Mouse (Mus musculus) adrenal gland, postnatal 10 days (tissue): ENCODE measurements around the gene Olfr1231. TPM values are rescaled to one million over a fixed set of nuclear protein-coding genes. Genes with fewer than 3 reads are reported as not detected.

Source experiments
- DNase-seq: peaks from one replicate; pipeline ENCODE4 v3.0.0; 2021; ENCODE audit warnings: mixed read lengths
- long read RNA-seq, 2 experiments: library from polyadenylated mRNA; stranded (forward); transcript quantifications; one replicate each; pipeline ENCODE4 v2.0.0; 2021
- total RNA-seq, 2 experiments: library from RNA; stranded (reverse); gene quantifications; 2 replicates each; pipeline ENCODE4 v1.2.3; 2021

The Olfr1231 gene
- total RNA-seq, result not detected
- long read RNA-seq, experiment 1, result 0 reads
- long read RNA-seq, experiment 2, result 0 reads

- DNase-seq, result no peak
Measured at GRCm38 (mm10) chr2:89306974-89307373, at the start of gene Olfr1231. Gene Olfr1231, minus strand, starts transcription at chr2:89307074.

GRCm38 (mm10) chr2:89342298-89342697, 35.4 kb upstream of the Olfr1231 start, which contains the start of gene Olfr1233:
Gene Olfr1233, minus strand, starts transcription at chr2:89342398.
- DNase-seq, result no peak

- DNase-seq, result no peak
Measured at GRCm38 (mm10) chr2:89329575-89329974, 22.7 kb upstream of the Olfr1231 start, which contains the start of gene Olfr1232. Gene Olfr1232, minus strand, starts transcription at chr2:89329675.

- no peak for DNase-seq
Measured at GRCm38 (mm10) chr2:89297168-89297567, 9.7 kb downstream of the Olfr1231 start, which contains the start of gene Olfr1230. Gene Olfr1230, minus strand, starts transcription at chr2:89297268.

GRCm38 (mm10) chr2:89287914-89288313, 19.0 kb downstream of the Olfr1231 start, which contains the start of gene Olfr1229:
Gene Olfr1229, minus strand, starts transcription at chr2:89288014.
- DNase-seq, result no peak

- no peak for DNase-seq
Measured at GRCm38 (mm10) chr2:89253962-89254361, 52.9 kb downstream of the Olfr1231 start, which contains the start of gene Olfr1228. Gene Olfr1228, minus strand, starts transcription at chr2:89254062.

Other genes starting within 250 kb of the Olfr1231 start
- gene Olfr1218, start 245.9 kb downstream of the Olfr1231 start, total RNA-seq, result not detected
- gene Olfr1219, start 223.6 kb downstream of the Olfr1231 start, total RNA-seq, result not detected
- not detected for gene Olfr1220, start 200.2 kb downstream of the Olfr1231 start, total RNA-seq
- gene Olfr1221, start 189.8 kb downstream of the Olfr1231 start, total RNA-seq, result not detected
- not detected for gene Olfr1222, start 174.0 kb downstream of the Olfr1231 start, total RNA-seq
- not detected for gene Olfr1223, start 155.5 kb downstream of the Olfr1231 start, total RNA-seq
- not detected for gene Olfr1224-ps1, start 143.0 kb downstream of the Olfr1231 start, total RNA-seq
- not detected for gene Olfr1225, start 132.4 kb downstream of the Olfr1231 start, total RNA-seq
- not detected for gene Olfr1226, start 107.0 kb downstream of the Olfr1231 start, total RNA-seq
- not detected for gene Olfr1228, start 53.0 kb downstream of the Olfr1231 start, total RNA-seq
- gene Olfr1229, start 19.1 kb downstream of the Olfr1231 start, total RNA-seq, result not detected
- not detected for gene Olfr1230, start 9.8 kb downstream of the Olfr1231 start, total RNA-seq
- not detected for gene Olfr1232, start 22.6 kb upstream of the Olfr1231 start, total RNA-seq
- gene Olfr1233, start 35.3 kb upstream of the Olfr1231 start, total RNA-seq, result not detected
- not detected for gene Olfr1234, start 57.8 kb upstream of the Olfr1231 start, total RNA-seq
- gene Olfr1238, start 102.6 kb upstream of the Olfr1231 start, total RNA-seq, result not detected
- not detected for gene Olfr1239, start 113.3 kb upstream of the Olfr1231 start, total RNA-seq
- gene Olfr1240, start 135.9 kb upstream of the Olfr1231 start, total RNA-seq, result not detected
- gene Olfr1241, start 180.1 kb upstream of the Olfr1231 start, total RNA-seq, result not detected
- not detected for gene Olfr1242, start 191.3 kb upstream of the Olfr1231 start, total RNA-seq
- gene Olfr1243, start 224.4 kb upstream of the Olfr1231 start, total RNA-seq, result not detected